Mouse (Mus musculus): ENCODE measurements around the gene Il3.

Il3 gene

GRCm38 (mm10) chr11:54216091-54216490 is 51.0 kb downstream of the Il3 start:
- DNase-seq (ENCODE audit: low spot score): no peak
